Mouse (Mus musculus): Measurements from ENCODE around the gene Bcl2l10.

Gene Bcl2l10

GRCm38 (mm10) chr9:75399069-75399468, 51.5 kb downstream of the Bcl2l10 start:
- in situ Hi-C loops (cut with MboI, MseI): loop anchor here (5.0 kb wide), 1 partner anchor 43 kb away; the partner anchor contains the start of gene Leo1

GRCm38 (mm10) chr9:75400639-75401038, 53.1 kb downstream of the Bcl2l10 start:
- in situ Hi-C loops (cut with MboI, MseI): no loop called here
